In genomic region chr10:121956505-121956904, GRCm38 (mm10) we compare ENCODE assay signal across 9 mouse cellular contexts.
DNase-seq lines count a peak whose midpoint lies in the region; ATAC-seq lines count a peak whose summit lies in the region.
"Had no signal": no experiment of that assay in that cellular context is flagged by ENCODE, and none has a peak within 500 bp of the region (broad histone marks: within the 10 kb centered on the region; RNA-seq: fewer than 3 reads in every experiment).

No protein-coding gene starts in this region.

- H3K36me3 ChIP-seq in midbrain, embryonic 15.5 days (replicated peaks) = no peaks in the 10 kb centered on the region
- no peaks in the 10 kb centered on the region for H3K36me3 ChIP-seq in midbrain, embryonic 10.5 days
- H3K36me3 ChIP-seq in hindbrain, embryonic 13.5 days = no peaks in the 10 kb centered on the region

- no peaks in the 10 kb centered on the region for H3K9me3 ChIP-seq in midbrain, embryonic 15.5 days
- H3K9me3 ChIP-seq in midbrain, embryonic 10.5 days (replicated peaks) = 0 out of 2 replicates have a peak, but pooled peaks cover 6% of the 10 kb centered on the region
- H3K9me3 ChIP-seq in hindbrain, embryonic 13.5 days = no peaks in the 10 kb centered on the region

- H3K27me3 ChIP-seq in midbrain, embryonic 15.5 days (replicated peaks) = no peaks in the 10 kb centered on the region
- no peaks in the 10 kb centered on the region for H3K27me3 ChIP-seq in midbrain, embryonic 10.5 days (ENCODE audit: low read depth, poor library complexity, severe bottlenecking)
- no peaks in the 10 kb centered on the region for H3K27me3 ChIP-seq in hindbrain, embryonic 13.5 days

- H3K4me1 ChIP-seq in midbrain, embryonic 15.5 days = peaks cover 31% of the 10 kb centered on the region
- peaks cover 14% of the 10 kb centered on the region for H3K4me1 ChIP-seq in midbrain, embryonic 10.5 days
- H3K4me1 ChIP-seq in hindbrain, embryonic 13.5 days (replicated peaks) = peaks cover 42% of the 10 kb centered on the region

- peak overlapping the region; percentile 28; the same call in 1 of the 2 replicates for H3K27ac ChIP-seq in midbrain, embryonic 15.5 days
- no peak overlapping the region for H3K27ac ChIP-seq in midbrain, embryonic 10.5 days (replicated peaks)
- peak overlapping the region; percentile 70 for H3K27ac ChIP-seq in hindbrain, embryonic 13.5 days

- H3K9ac ChIP-seq in midbrain, embryonic 15.5 days = no peak overlapping the region
- no peak overlapping the region for H3K9ac ChIP-seq in hindbrain, embryonic 13.5 days

- WGBS in midbrain, embryonic 15.5 days = 60% methylated on average over 11 of the region's 11 CpGs
- WGBS in midbrain, embryonic 10.5 days = 86% methylated on average over 11 of the region's 11 CpGs
- WGBS in hindbrain, embryonic 13.5 days = 66% methylated on average over 11 of the region's 11 CpGs

- DNase-seq in midbrain, embryonic 10.5 days (ENCODE audit: low spot score) = no peak
- peak; percentile 61 to 78 for DNase-seq in layer of hippocampus, postnatal 36 days
- DNase-seq in gastrocnemius, postnatal 10 days = no peak
- no peak for DNase-seq in cerebellum, postnatal 25 days
- DNase-seq in urinary bladder, postnatal 36 days (ENCODE audit: low spot score in 2 of 2) = no peak
- DNase-seq: cerebellum, postnatal 10 days; lung, adult 18-20 months had no signal

- no peak; the same call in 1 of the 2 replicates for ATAC-seq in midbrain, embryonic 15.5 days (replicated peaks)
- ATAC-seq in hindbrain, embryonic 13.5 days (ENCODE audit: low FRiP score) = no peak

- H3K4me2 ChIP-seq in midbrain, embryonic 15.5 days = no peak overlapping the region
- H3K4me2 ChIP-seq in hindbrain, embryonic 13.5 days = no peak overlapping the region

- H3K4me3 ChIP-seq in midbrain, embryonic 15.5 days = no peak overlapping the region
- H3K4me3 ChIP-seq in midbrain, embryonic 10.5 days = no peak overlapping the region
- H3K4me3 ChIP-seq in hindbrain, embryonic 13.5 days = no peak overlapping the region

Comparison
In these comparisons a context has a peak if more than half of its experiments do, and no peak if none do; other contexts are left out.
1. DNase-seq: peak in layer of hippocampus, postnatal 36 days (2 of 2); none in midbrain, embryonic 10.5 days (single experiment), gastrocnemius, postnatal 10 days (single experiment), cerebellum, postnatal 25 days (0 of 2) and urinary bladder, postnatal 36 days (0 of 2).